Mouse (Mus musculus): Measurements from ENCODE around the gene Hs2st1. TPM values are rescaled to one million over a fixed set of nuclear protein-coding genes. Genes with fewer than 3 reads are reported as not detected.

Hs2st1 gene
- polyA plus RNA-seq, 1 experiment from 2014 or later: 1.5 TPM

DNA sequence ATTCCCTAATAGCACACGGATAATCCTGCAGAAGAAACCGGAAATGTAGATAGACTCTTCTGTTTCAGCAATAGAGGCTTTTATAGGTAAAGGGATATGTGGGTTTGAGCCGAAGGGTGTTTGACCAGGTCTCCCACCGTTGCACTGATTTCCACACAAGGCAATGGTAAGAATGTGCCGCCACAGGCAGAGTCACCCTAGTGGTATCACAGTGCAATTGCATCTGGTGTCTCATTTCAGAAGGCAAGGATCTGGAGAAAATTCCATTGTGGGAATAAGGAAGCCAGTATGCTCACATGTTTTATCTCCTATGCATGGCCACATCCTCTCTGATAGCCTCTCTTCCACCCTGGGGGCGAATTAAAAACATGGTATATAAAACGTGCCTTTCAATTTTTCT lies 171.8 kb downstream of the Hs2st1 start:
- no peak overlapping the region for H3K4me2 ChIP-seq (ENCODE audit: low read depth, low read length)
- no peak overlapping the region for H3K4me3 ChIP-seq (ENCODE audit: low read depth, low read length)
- no peaks in the 10 kb centered on the region for H3K9me3 ChIP-seq (ENCODE audit: low read length)
- WGBS (ENCODE audit: insufficient replicate concordance): 73% methylated on average over 7 of the region's 7 CpGs
- no peaks in the 10 kb centered on the region for H3K4me1 ChIP-seq (ENCODE audit: insufficient read depth)
- H3K27me3 ChIP-seq (ENCODE audit: insufficient read depth, low read length): no peaks in the 10 kb centered on the region
- no peaks in the 10 kb centered on the region for H3K36me3 ChIP-seq (replicated peaks; ENCODE audit: insufficient read depth, low read length)
- TF ChIP-seq CTCF (IDR thresholded peaks at IDR 0.05; ENCODE audit: low read depth) (peak; percentile 53), EP300 (IDR thresholded peaks at IDR 0.05; ENCODE audit: low read depth) (no peak)
- DNase-seq (no peak), ATAC-seq (no peak)
- no peak overlapping the region for H3K9ac ChIP-seq (replicated peaks)
- H3K27ac ChIP-seq (ENCODE audit: low read depth): no peak overlapping the region

DNA sequence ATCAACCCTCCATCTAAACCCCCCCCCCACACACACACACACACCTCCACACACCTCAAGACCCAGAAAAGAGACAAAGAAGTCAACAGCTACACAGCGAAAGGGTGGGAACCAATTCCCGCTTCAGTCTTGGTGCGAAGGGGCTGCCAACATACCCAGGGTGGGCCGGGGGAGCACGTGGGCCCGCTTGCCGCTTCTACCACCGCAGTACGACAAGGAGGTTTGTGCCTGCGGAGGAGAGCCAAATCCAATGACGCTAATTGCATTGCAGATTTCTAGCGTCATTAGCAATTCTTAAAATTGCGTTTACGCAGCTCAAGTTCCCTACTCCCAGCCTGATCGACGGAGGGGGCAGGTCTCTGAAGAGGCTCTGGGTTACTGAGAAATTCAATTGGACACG lies 173.5 kb downstream of the Hs2st1 start:
- no peaks in the 10 kb centered on the region for H3K36me3 ChIP-seq (replicated peaks; ENCODE audit: insufficient read depth, low read length)
- ATAC-seq: no peak
- DNase-seq: no peak
- no peak overlapping the region for H3K9ac ChIP-seq (replicated peaks)
- H3K4me2 ChIP-seq (ENCODE audit: low read depth, low read length): no peak overlapping the region
- 69% methylated on average over 17 of the region's 17 CpGs for WGBS (ENCODE audit: insufficient replicate concordance)
- H3K9me3 ChIP-seq (ENCODE audit: low read length): no peaks in the 10 kb centered on the region
- no peaks in the 10 kb centered on the region for H3K4me1 ChIP-seq (ENCODE audit: insufficient read depth)
- no peak overlapping the region for H3K27ac ChIP-seq (ENCODE audit: low read depth)
- H3K4me3 ChIP-seq (ENCODE audit: low read depth, low read length): no peak overlapping the region
- no peaks in the 10 kb centered on the region for H3K27me3 ChIP-seq (ENCODE audit: insufficient read depth, low read length)
- TF ChIP-seq EP300 (IDR thresholded peaks at IDR 0.05; ENCODE audit: low read depth) (no peak), CTCF (IDR thresholded peaks at IDR 0.05; ENCODE audit: low read depth) (no peak)

DNA sequence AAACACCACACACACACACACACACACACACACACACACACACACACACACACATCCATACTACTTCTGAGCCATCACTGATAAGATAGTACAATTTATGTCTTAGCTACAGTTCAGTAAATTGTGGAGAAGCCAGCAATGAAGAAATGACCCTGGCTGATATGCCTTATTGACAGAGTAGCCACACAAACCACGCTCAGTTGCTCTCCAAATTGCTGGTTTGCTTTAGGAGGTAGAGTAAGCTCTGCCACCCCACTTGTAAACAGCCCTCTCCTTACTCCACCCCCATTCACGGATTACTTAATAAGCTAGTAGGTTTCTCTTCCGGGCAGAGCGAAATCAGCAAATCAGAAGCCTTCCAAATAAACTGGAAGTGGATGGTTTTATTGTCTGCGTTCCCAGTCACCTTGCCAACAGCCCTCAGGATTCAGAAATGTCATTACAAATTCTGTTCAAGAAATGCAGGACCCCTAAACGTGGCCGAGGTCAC lies 175.5 kb downstream of the Hs2st1 start:
- no peak for ATAC-seq
- H3K4me2 ChIP-seq (ENCODE audit: low read depth, low read length): no peak overlapping the region
- no peak for TF ChIP-seq CTCF (IDR thresholded peaks at IDR 0.05; ENCODE audit: low read depth)
- no peak for TF ChIP-seq EP300 (IDR thresholded peaks at IDR 0.05; ENCODE audit: low read depth)
- no peaks in the 10 kb centered on the region for H3K27me3 ChIP-seq (ENCODE audit: insufficient read depth, low read length)
- no peak overlapping the region for H3K9ac ChIP-seq (replicated peaks)
- no peak for DNase-seq
- WGBS (ENCODE audit: insufficient replicate concordance): 61% methylated on average over 7 of the region's 7 CpGs
- H3K27ac ChIP-seq (ENCODE audit: low read depth): no peak overlapping the region
- no peak overlapping the region for H3K4me3 ChIP-seq (ENCODE audit: low read depth, low read length)
- no peaks in the 10 kb centered on the region for H3K4me1 ChIP-seq (ENCODE audit: insufficient read depth)
- no peaks in the 10 kb centered on the region for H3K36me3 ChIP-seq (replicated peaks; ENCODE audit: insufficient read depth, low read length)
- H3K9me3 ChIP-seq (ENCODE audit: low read length): no peaks in the 10 kb centered on the region

DNA sequence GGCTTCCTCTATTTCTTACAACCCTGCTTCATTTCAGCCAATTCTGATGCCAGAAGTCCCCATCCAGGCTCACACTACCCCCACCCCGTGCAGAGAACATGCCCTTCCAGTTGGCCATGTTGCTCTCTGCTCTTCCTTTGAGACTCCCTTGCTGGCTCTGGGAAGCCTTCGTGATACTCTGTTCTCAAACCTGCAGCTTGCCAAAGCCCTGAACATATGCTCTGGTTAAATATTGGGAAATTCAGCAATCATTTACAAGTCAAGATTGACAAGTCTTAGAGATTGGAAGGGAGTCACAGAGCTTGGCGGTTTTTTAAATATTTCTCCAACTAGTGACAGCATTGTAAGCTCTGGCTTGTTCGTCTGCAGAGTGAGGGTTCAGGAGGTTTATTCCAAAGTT lies 183.5 kb downstream of the Hs2st1 start:
- Histone ChIP-seq H3K9ac (replicated peaks) (no peak overlapping the region), H3K9me3 (ENCODE audit: low read length) (no peaks in the 10 kb centered on the region), H3K4me2 (ENCODE audit: low read depth, low read length) (no peak overlapping the region), H3K27ac (ENCODE audit: low read depth) (no peak overlapping the region), H3K27me3 (ENCODE audit: insufficient read depth, low read length) (no peaks in the 10 kb centered on the region), H3K36me3 (replicated peaks; ENCODE audit: insufficient read depth, low read length) (no peaks in the 10 kb centered on the region), H3K4me1 (ENCODE audit: insufficient read depth) (no peaks in the 10 kb centered on the region; the same call in 1 of the 2 replicates), H3K4me3 (ENCODE audit: low read depth, low read length) (no peak overlapping the region)
- TF ChIP-seq EP300 (IDR thresholded peaks at IDR 0.05; ENCODE audit: low read depth): no peak
- TF ChIP-seq CTCF (IDR thresholded peaks at IDR 0.05; ENCODE audit: low read depth): no peak
- 69% methylated on average over 4 of the region's 4 CpGs for WGBS (ENCODE audit: insufficient replicate concordance)
- DNase-seq (no peak), ATAC-seq (peak; percentile 36; the same call in 1 of the 2 replicates)

DNA sequence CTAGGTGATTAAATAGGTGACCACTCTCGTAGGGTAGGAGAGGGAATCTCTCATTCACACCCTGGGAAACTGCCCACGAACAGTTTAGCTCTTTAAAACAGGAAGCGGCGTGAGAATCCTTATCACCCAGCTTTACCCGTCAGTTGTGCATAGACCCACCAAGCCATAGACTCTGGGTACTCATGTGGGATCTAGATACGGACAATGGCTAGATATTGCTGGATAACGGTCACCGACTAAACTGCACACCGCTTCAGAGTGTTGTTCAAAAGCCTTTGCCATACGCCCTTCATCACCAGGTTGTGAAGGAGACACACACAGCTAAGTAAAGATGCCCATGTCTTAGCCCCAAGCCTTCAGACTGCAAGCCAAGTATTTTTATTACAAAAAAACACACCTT lies 185.3 kb downstream of the Hs2st1 start:
- no peak for DNase-seq
- Histone ChIP-seq H3K9ac (replicated peaks) (no peak overlapping the region), H3K4me3 (ENCODE audit: low read depth, low read length) (no peak overlapping the region), H3K27ac (ENCODE audit: low read depth) (no peak overlapping the region), H3K4me1 (ENCODE audit: insufficient read depth) (peaks cover 4% of the 10 kb centered on the region; the same call in 1 of the 2 replicates), H3K27me3 (ENCODE audit: insufficient read depth, low read length) (no peaks in the 10 kb centered on the region), H3K9me3 (ENCODE audit: low read length) (no peaks in the 10 kb centered on the region), H3K36me3 (replicated peaks; ENCODE audit: insufficient read depth, low read length) (no peaks in the 10 kb centered on the region), H3K4me2 (ENCODE audit: low read depth, low read length) (no peak overlapping the region)
- no peak for ATAC-seq
- TF ChIP-seq EP300 (IDR thresholded peaks at IDR 0.05; ENCODE audit: low read depth): no peak
- no peak for TF ChIP-seq CTCF (IDR thresholded peaks at IDR 0.05; ENCODE audit: low read depth)
- 56% methylated on average over 10 of the region's 10 CpGs for WGBS (ENCODE audit: insufficient replicate concordance)

DNA sequence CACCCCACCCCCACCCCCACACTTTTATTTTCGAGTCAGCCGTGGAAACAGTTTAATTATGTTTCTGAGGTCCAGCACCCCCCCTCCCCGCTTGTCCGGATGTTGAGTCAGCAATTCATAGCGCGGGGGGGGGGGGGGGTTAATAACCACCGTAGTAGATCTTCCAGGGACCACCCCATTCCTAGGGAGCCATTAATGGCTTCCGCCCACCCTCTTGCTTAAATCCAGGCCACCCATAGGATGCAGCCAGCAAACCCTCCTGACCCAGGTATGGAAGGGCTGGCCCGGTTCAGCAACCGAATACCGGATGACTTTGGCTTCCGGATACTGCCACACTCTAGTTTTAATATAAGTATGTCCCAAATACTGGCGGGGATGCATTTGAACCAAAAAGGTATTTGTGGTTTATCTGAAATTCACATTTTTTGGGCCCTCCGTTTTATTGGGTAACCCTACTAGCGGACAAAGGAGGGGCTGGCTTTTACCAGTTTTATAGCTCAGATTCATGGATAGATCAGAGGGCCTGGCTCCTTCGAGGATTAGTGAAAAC lies 188.5 kb downstream of the Hs2st1 start:
- peak overlapping the region; percentile 71 for H3K4me2 ChIP-seq (ENCODE audit: low read depth, low read length)
- 21% methylated on average over 16 of the region's 16 CpGs for WGBS (ENCODE audit: insufficient replicate concordance)
- peaks cover 4% of the 10 kb centered on the region; the same call in 1 of the 2 replicates for H3K4me1 ChIP-seq (ENCODE audit: insufficient read depth)
- ATAC-seq (0 out of 2 replicates have a peak, but pooled peaks have one; percentile 21), DNase-seq (no peak)
- no peak for TF ChIP-seq CTCF (IDR thresholded peaks at IDR 0.05; ENCODE audit: low read depth)
- no peak for TF ChIP-seq EP300 (IDR thresholded peaks at IDR 0.05; ENCODE audit: low read depth)
- H3K36me3 ChIP-seq (replicated peaks; ENCODE audit: insufficient read depth, low read length): no peaks in the 10 kb centered on the region
- no peaks in the 10 kb centered on the region for H3K9me3 ChIP-seq (ENCODE audit: low read length)
- H3K27me3 ChIP-seq (ENCODE audit: insufficient read depth, low read length): no peaks in the 10 kb centered on the region
- 0 out of 2 replicates have a peak overlapping the region, but pooled peaks have one; percentile 16 for H3K27ac ChIP-seq (ENCODE audit: low read depth)
- H3K4me3 ChIP-seq (ENCODE audit: low read depth, low read length): peak overlapping the region; percentile 40
- H3K9ac ChIP-seq (replicated peaks): no peak overlapping the region

All from liver, postnatal 0 days (tissue).